Mouse (Mus musculus) heart, embryonic 16.5 days (tissue): Measurements from ENCODE around the gene Rbm47. TPM values are rescaled to one million over a fixed set of nuclear protein-coding genes. Genes with fewer than 3 reads are reported as not detected.

ENCODE experiments used
- ATAC-seq: fragments of 200-750 bp; cut with Nextera tagmentation; replicated peaks from 2 replicates; pipeline ENCODE4 v1.8.0; 2017; ENCODE audit warnings: moderate number of reproducible peaks; ENCODE audit not compliant: insufficient read depth, low FRiP score; ENCODE audit errors: extremely low read depth
- H3K27ac ChIP-seq: fragments of 300-500 bp; sonication (generic); 2 replicates; pipeline ENCODE4 v1.5.1; 2014; ENCODE audit warnings: mild to moderate bottlenecking, low read length, control low read depth, moderate library complexity
- H3K27me3 ChIP-seq: fragments of 300-500 bp; sonication (generic); 2 replicates; pipeline ENCODE4 v1.6.1; 2014; ENCODE audit warnings: low read length, mixed read lengths; ENCODE audit not compliant: control insufficient read depth, insufficient read depth
- H3K36me3 ChIP-seq: fragments of 300-500 bp; sonication (generic); 2 replicates; pipeline ENCODE4 v1.6.1; 2014; ENCODE audit not compliant: control insufficient read depth, insufficient read depth
- H3K4me1 ChIP-seq: fragments of 300-500 bp; sonication (generic); 2 replicates; pipeline ENCODE4 v1.6.1; 2014; ENCODE audit warnings: low read length, mixed read lengths; ENCODE audit not compliant: control insufficient read depth, insufficient read depth
- H3K4me2 ChIP-seq: fragments of 300-500 bp; sonication (generic); 2 replicates; pipeline ENCODE4 v1.6.1; 2014; ENCODE audit warnings: low read depth, mild to moderate bottlenecking, control low read depth, low read length
- H3K4me3 ChIP-seq: fragments of 300-500 bp; sonication (generic); 2 replicates; pipeline ENCODE4 v1.5.1; 2014; ENCODE audit warnings: mild to moderate bottlenecking, control low read depth, low read length
- H3K9ac ChIP-seq: fragments of 300-500 bp; sonication (generic); 2 replicates; pipeline ENCODE4 v1.6.1; 2014; ENCODE audit warnings: low read length, control low read depth
- H3K9me3 ChIP-seq: fragments of 300-500 bp; sonication (generic); replicated peaks from 2 replicates; pipeline ENCODE4 v1.6.1; 2016; ENCODE audit warnings: low read length; ENCODE audit not compliant: control insufficient read depth
- WGBS: fragments of 180-500 bp; shearing (Covaris S2); extraction: QIAGEN DNeasy Blood & Tissue Kit; methylation state at CpG from one replicate; pipeline ENCODE4 v1.1.7; 2014; 5-methylcytosine and 5-hydroxymethylcytosine counted together
- polyA plus RNA-seq: library from polyadenylated mRNA; unstranded; fragments of >200 nt; fragmentation: Nextera tagmentation; extraction: Ambion mirVana; gene quantifications from 2 replicates; pipeline ENCODE4 v1.2.1, GENCODE M21; 2015

Rbm47 gene
- polyA plus RNA-seq, result 4.8 and 6.0 TPM in 2 replicates

- Histone ChIP-seq H3K4me2 (no peak within 1 kb of the TSS), H3K36me3 (no peaks in the 10 kb centered on the region), H3K4me3 (no peak within 1 kb of the TSS), H3K27me3 (no peaks in the 10 kb centered on the region), H3K9ac (no peak within 1 kb of the TSS), H3K4me1 (no peaks in the 10 kb centered on the region), H3K9me3 (0 out of 2 replicates have a peak, but pooled peaks cover 5% of the 10 kb centered on the region), H3K27ac (no peak within 1 kb of the TSS)
- no peak for ATAC-seq
- WGBS, result 74% methylated on average over 2 of the region's 2 CpGs
Observed at GRCm38 (mm10) chr5:66173018-66173417, at the start of gene Rbm47. Gene Rbm47, minus strand, starts transcription at chr5:66173118.

GRCm38 (mm10) chr5:66220620-66221019 is 47.7 kb upstream of the Rbm47 start:
- no peaks in the 10 kb centered on the region for H3K9me3 ChIP-seq
- no peak overlapping the region for H3K4me3 ChIP-seq
- no peaks in the 10 kb centered on the region for H3K27me3 ChIP-seq
- H3K4me2 ChIP-seq, result no peak overlapping the region
- H3K36me3 ChIP-seq, result no peaks in the 10 kb centered on the region
- H3K4me1 ChIP-seq, result no peaks in the 10 kb centered on the region
- no peak overlapping the region for H3K9ac ChIP-seq
- WGBS, result 78% methylated on average over 9 of the region's 9 CpGs
- H3K27ac ChIP-seq, result no peak overlapping the region
- no peak for ATAC-seq

GRCm38 (mm10) chr5:66219692-66220091 is 46.8 kb upstream of the Rbm47 start:
- Histone ChIP-seq H3K9me3 (no peaks in the 10 kb centered on the region), H3K4me2 (no peak overlapping the region), H3K36me3 (no peaks in the 10 kb centered on the region), H3K27ac (no peak overlapping the region), H3K9ac (no peak overlapping the region), H3K4me1 (no peaks in the 10 kb centered on the region), H3K4me3 (no peak overlapping the region), H3K27me3 (no peaks in the 10 kb centered on the region)
- no peak for ATAC-seq
- WGBS, result 62% methylated on average over 6 of the region's 6 CpGs

- no peak overlapping the region for H3K27ac ChIP-seq
- no peaks in the 10 kb centered on the region for H3K4me1 ChIP-seq
- WGBS, result 54% methylated on average over 10 of the region's 10 CpGs
- no peaks in the 10 kb centered on the region for H3K27me3 ChIP-seq
- H3K4me3 ChIP-seq, result no peak overlapping the region
- ATAC-seq, result no peak
- no peak overlapping the region for H3K4me2 ChIP-seq
- no peaks in the 10 kb centered on the region for H3K36me3 ChIP-seq
- H3K9ac ChIP-seq, result no peak overlapping the region
- no peaks in the 10 kb centered on the region for H3K9me3 ChIP-seq
Observed at GRCm38 (mm10) chr5:66215569-66216277, 42.8 kb upstream of the Rbm47 start.

- no peak overlapping the region for H3K9ac ChIP-seq
- H3K27ac ChIP-seq, result no peak overlapping the region
- no peak for ATAC-seq
- H3K4me1 ChIP-seq, result no peaks in the 10 kb centered on the region
- no peaks in the 10 kb centered on the region for H3K9me3 ChIP-seq
- H3K36me3 ChIP-seq, result no peaks in the 10 kb centered on the region
- no peaks in the 10 kb centered on the region for H3K27me3 ChIP-seq
- 57% methylated on average over 7 of the region's 7 CpGs for WGBS
- no peak overlapping the region for H3K4me3 ChIP-seq
- H3K4me2 ChIP-seq, result no peak overlapping the region
Observed at GRCm38 (mm10) chr5:66214395-66214935, 41.5 kb upstream of the Rbm47 start.

GRCm38 (mm10) chr5:66209532-66210176 is 36.7 kb upstream of the Rbm47 start:
- no peak overlapping the region for H3K4me2 ChIP-seq
- no peaks in the 10 kb centered on the region for H3K27me3 ChIP-seq
- H3K36me3 ChIP-seq, result no peaks in the 10 kb centered on the region
- H3K9me3 ChIP-seq, result no peaks in the 10 kb centered on the region
- no peak overlapping the region for H3K4me3 ChIP-seq
- no peak for ATAC-seq
- no peaks in the 10 kb centered on the region for H3K4me1 ChIP-seq
- WGBS, result 79% methylated on average over 5 of the region's 5 CpGs
- no peak overlapping the region for H3K9ac ChIP-seq
- no peak overlapping the region for H3K27ac ChIP-seq

- H3K36me3 ChIP-seq, result no peaks in the 10 kb centered on the region
- H3K4me3 ChIP-seq, result no peak overlapping the region
- H3K9ac ChIP-seq, result no peak overlapping the region
- H3K27ac ChIP-seq, result no peak overlapping the region
- no peak for ATAC-seq
- no peaks in the 10 kb centered on the region for H3K27me3 ChIP-seq
- no peaks in the 10 kb centered on the region for H3K9me3 ChIP-seq
- H3K4me2 ChIP-seq, result no peak overlapping the region
- no peaks in the 10 kb centered on the region for H3K4me1 ChIP-seq
- 83% methylated on average over 4 of the region's 4 CpGs for WGBS
Observed at GRCm38 (mm10) chr5:66204966-66205365, 32.0 kb upstream of the Rbm47 start.

GRCm38 (mm10) chr5:66203424-66203823 is 30.5 kb upstream of the Rbm47 start:
- H3K4me1 ChIP-seq, result no peaks in the 10 kb centered on the region
- ATAC-seq, result no peak
- WGBS, result 50% methylated on average over 1 of the region's 1 CpGs
- H3K9me3 ChIP-seq, result no peaks in the 10 kb centered on the region
- no peaks in the 10 kb centered on the region for H3K36me3 ChIP-seq
- H3K9ac ChIP-seq, result no peak overlapping the region
- no peak overlapping the region for H3K4me3 ChIP-seq
- H3K4me2 ChIP-seq, result no peak overlapping the region
- H3K27ac ChIP-seq, result no peak overlapping the region
- no peaks in the 10 kb centered on the region for H3K27me3 ChIP-seq

GRCm38 (mm10) chr5:66200044-66200443 is 27.1 kb upstream of the Rbm47 start:
- no peak overlapping the region for H3K27ac ChIP-seq
- H3K27me3 ChIP-seq, result no peaks in the 10 kb centered on the region
- H3K9ac ChIP-seq, result no peak overlapping the region
- H3K4me2 ChIP-seq, result no peak overlapping the region
- H3K4me1 ChIP-seq, result no peaks in the 10 kb centered on the region
- H3K4me3 ChIP-seq, result no peak overlapping the region
- 42% methylated on average over 10 of the region's 10 CpGs for WGBS
- no peaks in the 10 kb centered on the region for H3K36me3 ChIP-seq
- no peaks in the 10 kb centered on the region for H3K9me3 ChIP-seq
- no peak for ATAC-seq
